Mouse (Mus musculus): ENCODE measurements around the gene Wscd2. TPM values are rescaled to one million over a fixed set of nuclear protein-coding genes. Genes with fewer than 3 reads are reported as not detected.

Gene Wscd2
- polyA plus RNA-seq, 2 experiments: 8.4 to 12.5 TPM

- 81% methylated on average over 11 of the region's 12 CpGs for WGBS
- Histone ChIP-seq H3K4me2 (replicated peaks; ENCODE audit: low read depth, low read length, severe bottlenecking) (no peak overlapping the region), H3K9ac (ENCODE audit: low read depth, low read length, severe bottlenecking) (no peak overlapping the region), H3K4me1 (ENCODE audit: control insufficient read depth, insufficient read depth, low read length) (peaks cover 21% of the 10 kb centered on the region), H3K27ac (replicated peaks; ENCODE audit: low read depth, low read length) (no peak overlapping the region), H3K9me3 (ENCODE audit: control insufficient read depth, low read length) (no peaks in the 10 kb centered on the region), H3K27me3 (ENCODE audit: control insufficient read depth, insufficient read depth, low read length) (no peaks in the 10 kb centered on the region), H3K4me3 (replicated peaks; ENCODE audit: low read length) (no peak overlapping the region), H3K36me3 (ENCODE audit: control insufficient read depth, insufficient read depth, low read length) (0 out of 2 replicates have a peak, but pooled peaks cover 3% of the 10 kb centered on the region)
- TF ChIP-seq POLR2A (IDR thresholded peaks at IDR 0.05; ENCODE audit: borderline replicate concordance, extremely low read depth, insufficient read depth, insufficient read length): no peak
- no peak for DNase-seq (ENCODE audit: low spot score)
- no peak for ATAC-seq (ENCODE audit: low FRiP score, low read depth)
Measured at GRCm38 (mm10) chr5:113611771-113612233, 121.7 kb downstream of the Wscd2 start.

GRCm38 (mm10) chr5:113618716-113619115, 128.6 kb downstream of the Wscd2 start:
- ATAC-seq (ENCODE audit: low FRiP score, low read depth): no peak

GRCm38 (mm10) chr5:113619151-113619550, 129.0 kb downstream of the Wscd2 start:
- Histone ChIP-seq H3K9ac (ENCODE audit: low read depth, low read length, severe bottlenecking) (no peak overlapping the region), H3K27me3 (ENCODE audit: control insufficient read depth, insufficient read depth, low read length) (no peaks in the 10 kb centered on the region), H3K4me1 (ENCODE audit: control insufficient read depth, insufficient read depth, low read length) (no peaks in the 10 kb centered on the region), H3K36me3 (ENCODE audit: control insufficient read depth, insufficient read depth, low read length) (0 out of 2 replicates have a peak, but pooled peaks cover 3% of the 10 kb centered on the region), H3K4me3 (replicated peaks; ENCODE audit: low read length) (no peak overlapping the region), H3K27ac (replicated peaks; ENCODE audit: low read depth, low read length) (no peak overlapping the region), H3K9me3 (ENCODE audit: control insufficient read depth, low read length) (no peaks in the 10 kb centered on the region), H3K4me2 (replicated peaks; ENCODE audit: low read depth, low read length, severe bottlenecking) (no peak overlapping the region)
- WGBS: 82% methylated on average over 1 of the region's 1 CpGs
- TF ChIP-seq POLR2A (IDR thresholded peaks at IDR 0.05; ENCODE audit: borderline replicate concordance, extremely low read depth, insufficient read depth, insufficient read length): no peak
- no peak for ATAC-seq (ENCODE audit: low FRiP score, low read depth)
- DNase-seq (ENCODE audit: low spot score): no peak

More at GRCm38 (mm10) chr5:113618716-113619115, 128.6 kb downstream of the Wscd2 start:
- no peak overlapping the region for H3K4me2 ChIP-seq (replicated peaks; ENCODE audit: low read depth, low read length, severe bottlenecking)
- 0 out of 2 replicates have a peak, but pooled peaks cover 3% of the 10 kb centered on the region for H3K36me3 ChIP-seq (ENCODE audit: control insufficient read depth, insufficient read depth, low read length)
- H3K4me3 ChIP-seq (replicated peaks; ENCODE audit: low read length): no peak overlapping the region
- no peaks in the 10 kb centered on the region for H3K9me3 ChIP-seq (ENCODE audit: control insufficient read depth, low read length)
- no peak overlapping the region for H3K27ac ChIP-seq (replicated peaks; ENCODE audit: low read depth, low read length)
- TF ChIP-seq POLR2A (IDR thresholded peaks at IDR 0.05; ENCODE audit: borderline replicate concordance, extremely low read depth, insufficient read depth, insufficient read length): no peak
- no peaks in the 10 kb centered on the region for H3K27me3 ChIP-seq (ENCODE audit: control insufficient read depth, insufficient read depth, low read length)
- WGBS: 81% methylated on average over 4 of the region's 4 CpGs
- DNase-seq (ENCODE audit: low spot score): no peak
- no peaks in the 10 kb centered on the region for H3K4me1 ChIP-seq (ENCODE audit: control insufficient read depth, insufficient read depth, low read length)
- no peak overlapping the region for H3K9ac ChIP-seq (ENCODE audit: low read depth, low read length, severe bottlenecking)

- WGBS: 65% methylated on average over 16 of the region's 16 CpGs
Measured at GRCm38 (mm10) chr5:113620130-113620716, 130.1 kb downstream of the Wscd2 start.

GRCm38 (mm10) chr5:113620999-113621398, 130.9 kb downstream of the Wscd2 start:
- no peaks in the 10 kb centered on the region for H3K4me1 ChIP-seq (ENCODE audit: control insufficient read depth, insufficient read depth, low read length)
- no peak overlapping the region for H3K4me2 ChIP-seq (replicated peaks; ENCODE audit: low read depth, low read length, severe bottlenecking)
- DNase-seq (ENCODE audit: low spot score) (no peak), ATAC-seq (ENCODE audit: low FRiP score, low read depth) (no peak)
- H3K4me3 ChIP-seq (replicated peaks; ENCODE audit: low read length): no peak overlapping the region
- no peak overlapping the region for H3K27ac ChIP-seq (replicated peaks; ENCODE audit: low read depth, low read length)
- TF ChIP-seq POLR2A (IDR thresholded peaks at IDR 0.05; ENCODE audit: borderline replicate concordance, extremely low read depth, insufficient read depth, insufficient read length): no peak
- no peaks in the 10 kb centered on the region for H3K27me3 ChIP-seq (ENCODE audit: control insufficient read depth, insufficient read depth, low read length)
- 72% methylated on average over 7 of the region's 7 CpGs for WGBS
- H3K9ac ChIP-seq (ENCODE audit: low read depth, low read length, severe bottlenecking): no peak overlapping the region
- no peaks in the 10 kb centered on the region for H3K9me3 ChIP-seq (ENCODE audit: control insufficient read depth, low read length)
- H3K36me3 ChIP-seq (ENCODE audit: control insufficient read depth, insufficient read depth, low read length): no peaks in the 10 kb centered on the region

More at GRCm38 (mm10) chr5:113620130-113620716, 130.1 kb downstream of the Wscd2 start:
- H3K9me3 ChIP-seq (ENCODE audit: control insufficient read depth, low read length): no peaks in the 10 kb centered on the region
- H3K36me3 ChIP-seq (ENCODE audit: control insufficient read depth, insufficient read depth, low read length): 0 out of 2 replicates have a peak, but pooled peaks cover 3% of the 10 kb centered on the region
- H3K27ac ChIP-seq (replicated peaks; ENCODE audit: low read depth, low read length): no peak overlapping the region
- no peak overlapping the region for H3K4me3 ChIP-seq (replicated peaks; ENCODE audit: low read length)
- no peak for ATAC-seq (ENCODE audit: low FRiP score, low read depth)
- H3K4me2 ChIP-seq (replicated peaks; ENCODE audit: low read depth, low read length, severe bottlenecking): no peak overlapping the region
- H3K27me3 ChIP-seq (ENCODE audit: control insufficient read depth, insufficient read depth, low read length): no peaks in the 10 kb centered on the region
- H3K9ac ChIP-seq (ENCODE audit: low read depth, low read length, severe bottlenecking): no peak overlapping the region
- DNase-seq (ENCODE audit: low spot score): no peak
- no peaks in the 10 kb centered on the region for H3K4me1 ChIP-seq (ENCODE audit: control insufficient read depth, insufficient read depth, low read length)
- TF ChIP-seq POLR2A (IDR thresholded peaks at IDR 0.05; ENCODE audit: borderline replicate concordance, extremely low read depth, insufficient read depth, insufficient read length): no peak

Measured in limb, embryonic 14.5 days (tissue).